Mouse (Mus musculus): ENCODE results near the gene Phtf2.

The Phtf2 gene

GRCm38 (mm10) chr5:20881915-20882800, at the start of gene Phtf2, which contains the start of gene Tmem60:
TSS of gene Phtf2 (minus strand) at chr5:20882124.
TSS of gene Tmem60 (plus strand) at chr5:20882191.
- in situ Hi-C loops (cut with MboI; ENCODE audit: low sequenced_read_pairs) = no loop called here

GRCm38 (mm10) chr5:20931300-20931699, 49.4 kb upstream of the Phtf2 start:
- in situ Hi-C loops (cut with MboI; ENCODE audit: low sequenced_read_pairs) = no loop called here

- in situ Hi-C loops (cut with MboI; ENCODE audit: low sequenced_read_pairs) = no loop called here
Measured at GRCm38 (mm10) chr5:20930430-20930829, 48.5 kb upstream of the Phtf2 start.

- in situ Hi-C loops (cut with MboI; ENCODE audit: low sequenced_read_pairs) = no loop called here
Measured at GRCm38 (mm10) chr5:20929669-20930151, 47.8 kb upstream of the Phtf2 start.

- in situ Hi-C loops (cut with MboI; ENCODE audit: low sequenced_read_pairs) = no loop called here
Measured at GRCm38 (mm10) chr5:20925451-20925850, 43.5 kb upstream of the Phtf2 start.

- in situ Hi-C loops (cut with MboI; ENCODE audit: low sequenced_read_pairs) = no loop called here
Measured at GRCm38 (mm10) chr5:20924608-20925007, 42.7 kb upstream of the Phtf2 start.

- in situ Hi-C loops (cut with MboI; ENCODE audit: low sequenced_read_pairs) = no loop called here
Measured at GRCm38 (mm10) chr5:20919566-20919965, 37.6 kb upstream of the Phtf2 start.

GRCm38 (mm10) chr5:20918967-20919366, 37.0 kb upstream of the Phtf2 start:
- in situ Hi-C loops (cut with MboI; ENCODE audit: low sequenced_read_pairs) = no loop called here

GRCm38 (mm10) chr5:20913372-20914275, 31.7 kb upstream of the Phtf2 start:
- in situ Hi-C loops (cut with MboI; ENCODE audit: low sequenced_read_pairs) = no loop called here

GRCm38 (mm10) chr5:20911741-20912140, 29.8 kb upstream of the Phtf2 start:
- in situ Hi-C loops (cut with MboI; ENCODE audit: low sequenced_read_pairs) = no loop called here

GRCm38 (mm10) chr5:20906191-20906590, 24.3 kb upstream of the Phtf2 start:
- in situ Hi-C loops (cut with MboI; ENCODE audit: low sequenced_read_pairs) = no loop called here

- in situ Hi-C loops (cut with MboI; ENCODE audit: low sequenced_read_pairs) = no loop called here
Measured at GRCm38 (mm10) chr5:20905437-20905836, 23.5 kb upstream of the Phtf2 start.

GRCm38 (mm10) chr5:20904647-20905046, 22.7 kb upstream of the Phtf2 start:
- in situ Hi-C loops (cut with MboI; ENCODE audit: low sequenced_read_pairs) = no loop called here

- in situ Hi-C loops (cut with MboI; ENCODE audit: low sequenced_read_pairs) = no loop called here
Measured at GRCm38 (mm10) chr5:20897446-20898167, 15.7 kb upstream of the Phtf2 start.

GRCm38 (mm10) chr5:20884036-20884620, 2.2 kb upstream of the Phtf2 start:
- in situ Hi-C loops (cut with MboI; ENCODE audit: low sequenced_read_pairs) = no loop called here

- in situ Hi-C loops (cut with MboI; ENCODE audit: low sequenced_read_pairs) = no loop called here
Measured at GRCm38 (mm10) chr5:20880797-20881775, 838 bp downstream of the Phtf2 start.

GRCm38 (mm10) chr5:20880386-20880785, 1.5 kb downstream of the Phtf2 start:
- in situ Hi-C loops (cut with MboI; ENCODE audit: low sequenced_read_pairs) = no loop called here

- in situ Hi-C loops (cut with MboI; ENCODE audit: low sequenced_read_pairs) = no loop called here
Measured at GRCm38 (mm10) chr5:20876934-20877426, 4.9 kb downstream of the Phtf2 start.

GRCm38 (mm10) chr5:20873146-20873545, 8.8 kb downstream of the Phtf2 start:
- in situ Hi-C loops (cut with MboI; ENCODE audit: low sequenced_read_pairs) = no loop called here

All from CH12F3 (cell line).